Mouse (Mus musculus) olfactory bulb, adult 2 months (tissue): ENCODE data around the gene H2al1o. TPM values are rescaled to one million over a fixed set of nuclear protein-coding genes. Genes with fewer than 3 reads are reported as not detected.
"Not testable (repeated sequence)": the region's sequence is repeated elsewhere in the genome, so short reads cannot be mapped to it uniquely, and the experiment has no call there.

Experiments used
- H3K27ac ChIP-seq: fragments of 200-500 bp; 2 replicates; pipeline ENCODE4 v1.5.1; 2012; ENCODE audit warnings: low read depth, low read length; ENCODE audit not compliant: insufficient read depth
- H3K4me1 ChIP-seq: fragments of 200-500 bp; 2 replicates; pipeline ENCODE4 v1.6.1; 2012; ENCODE audit warnings: low read length; ENCODE audit not compliant: control insufficient read depth, insufficient read depth
- H3K4me3 ChIP-seq: fragments of 200-500 bp; 2 replicates; pipeline ENCODE4 v1.5.1; 2012; ENCODE audit warnings: mild to moderate bottlenecking, low read depth, low read length, moderate library complexity; ENCODE audit not compliant: insufficient read depth
- CTCF ChIP-seq: fragments of 200-500 bp; IDR thresholded peaks from 2 replicates; pipeline ENCODE4 v1.5.1; 2012; ENCODE audit warnings: low read depth, mild to moderate bottlenecking, low read length, moderate library complexity; ENCODE audit not compliant: insufficient read depth
- POLR2A ChIP-seq: fragments of 200-500 bp; IDR thresholded peaks from 2 replicates; pipeline ENCODE4 v1.6.1; 2012; ENCODE audit warnings: mild to moderate bottlenecking, low read depth, low read length, moderate library complexity; ENCODE audit not compliant: insufficient read depth
- WGBS: fragments of 180-500 bp; shearing (Covaris S2); methylation state at CpG from one replicate; pipeline ENCODE4 v1.1.7; 2018; 5-methylcytosine and 5-hydroxymethylcytosine counted together
- polyA plus RNA-seq: library from polyadenylated mRNA; stranded (reverse); fragments of >200 nt; gene quantifications from 2 replicates; pipeline ENCODE4 v1.2.4, GENCODE M21; 2012; ENCODE audit warnings: low replicate concordance; ENCODE audit not compliant: missing spikeins, insufficient read depth, insufficient read length

H2al1o gene
- polyA plus RNA-seq, result not detected in 2 replicates

DNA sequence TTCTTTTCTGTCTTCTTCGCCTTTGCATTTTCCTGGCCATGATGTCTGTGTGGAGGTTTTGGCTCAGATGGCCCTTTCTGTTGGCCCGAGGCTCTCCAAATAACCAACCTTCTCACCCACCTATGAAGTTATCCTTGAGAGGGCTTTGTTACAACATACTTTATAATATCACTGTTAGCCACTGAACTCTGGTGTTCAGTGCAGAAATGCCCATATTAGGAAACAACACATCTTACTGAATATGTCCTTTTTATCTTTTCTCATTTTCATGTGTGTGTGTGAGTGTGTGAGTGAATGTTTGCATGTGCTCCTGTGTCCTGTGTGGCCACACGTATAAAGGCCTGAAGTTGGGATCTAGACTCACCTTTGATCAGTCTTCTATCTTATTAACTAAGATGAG, at the start of gene H2al1o:
Gene H2al1o, minus strand, starts transcription at position 101 of the 400 bp plus-strand sequence.
- 86% methylated on average over 3 of the region's 3 CpGs for WGBS
- not testable (repeated sequence) for H3K27ac ChIP-seq, H3K4me3 ChIP-seq, H3K4me1 ChIP-seq

DNA sequence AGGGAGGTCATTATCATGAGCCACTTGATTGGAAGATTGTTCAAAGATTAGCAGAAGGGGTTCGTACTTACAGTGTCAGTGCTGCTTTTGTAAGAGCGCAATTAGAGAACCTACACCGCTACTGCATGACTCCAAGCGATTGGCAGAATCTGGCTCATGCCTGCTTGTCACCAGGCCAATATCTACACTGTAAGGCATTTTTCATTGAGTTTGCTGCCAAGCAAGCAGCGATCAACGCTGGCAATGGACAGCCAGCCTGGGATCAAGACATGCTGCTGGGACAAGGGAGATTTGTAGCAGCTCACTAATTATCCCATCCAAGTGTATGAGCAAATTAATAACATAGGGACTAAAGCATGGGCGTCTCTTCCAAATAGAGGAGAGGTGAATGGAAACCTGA, 25.8 kb upstream of the H2al1o start:
- H3K4me1 ChIP-seq, H3K4me3 ChIP-seq, H3K27ac ChIP-seq: not testable (repeated sequence)
- 65% methylated on average over 7 of the region's 7 CpGs for WGBS

DNA sequence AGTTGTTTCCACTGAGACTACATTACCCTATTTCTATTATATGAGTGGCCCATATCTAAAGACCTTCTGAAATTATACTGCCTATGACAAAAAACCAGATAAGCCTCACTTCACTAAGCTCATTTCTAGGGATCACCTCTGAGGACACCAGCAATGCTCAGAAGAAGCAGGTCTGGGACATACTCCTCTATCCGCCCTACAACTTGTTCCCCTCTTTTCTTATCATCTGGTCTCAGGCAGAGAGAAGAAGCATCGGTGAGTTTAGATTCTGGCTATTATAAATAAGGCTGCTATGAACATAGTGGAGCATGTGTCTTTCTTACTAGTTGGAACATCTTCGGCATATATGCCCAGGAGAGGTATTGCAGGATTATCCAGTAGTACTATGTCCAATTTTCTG, 35.3 kb downstream of the H2al1o start:
- H3K4me1 ChIP-seq, result no peaks in the 10 kb centered on the region
- H3K27ac ChIP-seq, result no peak overlapping the region
- no peak for TF ChIP-seq POLR2A
- TF ChIP-seq CTCF, result no peak
- no peak overlapping the region for H3K4me3 ChIP-seq
- 89% methylated on average over 3 of the region's 3 CpGs for WGBS

Other genes starting within 250 kb of the H2al1o start
- not detected in 2 replicates for gene H2al1k, start 221.8 kb downstream of the H2al1o start, polyA plus RNA-seq
- gene Cybb, start 84.6 kb downstream of the H2al1o start, polyA plus RNA-seq, result not detected in 2 replicates
- not detected in 2 replicates for gene Dynlt3, start 90.6 kb upstream of the H2al1o start, polyA plus RNA-seq